ENCODE assay signal across 20 mouse cellular contexts in genomic region chr13:59350613-59351150, GRCm38 (mm10).
A peak's percentile ranks its signal among the peaks of the same experiment; 100 is the strongest.
DNase-seq lines count a peak whose midpoint lies in the region; ATAC-seq and TF ChIP-seq lines count a peak whose summit lies in the region.
"Had no signal": no experiment of that assay in that cellular context is flagged by ENCODE, and none has a peak within 500 bp of the region (broad histone marks: within the 10 kb centered on the region; RNA-seq: fewer than 3 reads in every experiment).

No protein-coding gene starts in this region.

- ATAC-seq in embryonic facial prominence, embryonic 13.5 days (ENCODE audit: insufficient number of reproducible peaks, insufficient read depth, low FRiP score, low TSS enrichment, low read depth) = no peak
- no peak for ATAC-seq in kidney, postnatal 0 days (replicated peaks; ENCODE audit: low FRiP score, low read depth)
- ATAC-seq in kidney, embryonic 14.5 days (ENCODE audit: low FRiP score, low TSS enrichment) = no peak
- peak; percentile 43; the same call in 1 of the 2 replicates for ATAC-seq in neural tube, embryonic 13.5 days (ENCODE audit: low read depth)
- ATAC-seq: CD4-positive, CD25-positive, alpha-beta regulatory T cell, adult 4 months; inflammation-experienced regulatory T-cells, adult 6 months had no signal

- no peak for TF ChIP-seq CTCF in kidney, postnatal 0 days (IDR thresholded peaks at IDR 0.05; ENCODE audit: low read depth)

- H3K9me3 ChIP-seq in embryonic facial prominence, embryonic 13.5 days = no peaks in the 10 kb centered on the region
- peaks cover 4% of the 10 kb centered on the region; the same call in 1 of the 2 replicates for H3K9me3 ChIP-seq in embryonic facial prominence, embryonic 10.5 days
- no peaks in the 10 kb centered on the region for H3K9me3 ChIP-seq in kidney, postnatal 0 days (replicated peaks; ENCODE audit: low read length)
- peaks cover 4% of the 10 kb centered on the region; the same call in 1 of the 2 replicates for H3K9me3 ChIP-seq in kidney, embryonic 14.5 days (ENCODE audit: control insufficient read depth, low read length)
- no peaks in the 10 kb centered on the region for H3K9me3 ChIP-seq in neural tube, embryonic 13.5 days
- H3K9me3 ChIP-seq: limb, embryonic 12.5 days; lung, embryonic 15.5 days had no signal

- no peak overlapping the region for H3K9ac ChIP-seq in embryonic facial prominence, embryonic 13.5 days
- no peak overlapping the region for H3K9ac ChIP-seq in kidney, postnatal 0 days (ENCODE audit: low read depth, low read length)
- no peak overlapping the region for H3K9ac ChIP-seq in kidney, embryonic 14.5 days (ENCODE audit: low read depth, low read length)
- 0 out of 2 replicates have a peak overlapping the region, but pooled peaks have one; percentile 17 for H3K9ac ChIP-seq in neural tube, embryonic 13.5 days
- H3K9ac ChIP-seq: limb, embryonic 12.5 days; liver, embryonic 14.5 days; lung, embryonic 15.5 days had no signal

- H3K36me3 ChIP-seq in embryonic facial prominence, embryonic 13.5 days = no peaks in the 10 kb centered on the region
- no peaks in the 10 kb centered on the region for H3K36me3 ChIP-seq in embryonic facial prominence, embryonic 10.5 days (replicated peaks)
- no peaks in the 10 kb centered on the region for H3K36me3 ChIP-seq in kidney, postnatal 0 days (ENCODE audit: insufficient read depth, low read length)
- H3K36me3 ChIP-seq in kidney, embryonic 14.5 days (ENCODE audit: control insufficient read depth, insufficient read depth, low read length) = no peaks in the 10 kb centered on the region
- no peaks in the 10 kb centered on the region for H3K36me3 ChIP-seq in neural tube, embryonic 13.5 days
- H3K36me3 ChIP-seq: forebrain, embryonic 10.5 days; limb, embryonic 12.5 days; lung, embryonic 15.5 days had no signal

- DNase-seq in embryonic facial prominence, embryonic 10.5 days (ENCODE audit: low spot score) = no peak
- peak; percentile 18 for DNase-seq in kidney, postnatal 0 days (ENCODE audit: low spot score)
- DNase-seq in neural tube, embryonic 10.5 days (ENCODE audit: extremely low spot score, low spot score) = no peak
- DNase-seq in ovary, postnatal 14 days (ENCODE audit: low spot score) = no peak
- DNase-seq: adrenal gland, postnatal 14 days; cerebellum, adult 9-10 months; gastrocnemius, adult 2 months; kidney, adult 2 months; kidney, postnatal 14 days; lung, postnatal 4 days; thymus, postnatal 14 days had no signal

- H3K4me3 ChIP-seq in embryonic facial prominence, embryonic 13.5 days = no peak overlapping the region
- no peak overlapping the region for H3K4me3 ChIP-seq in embryonic facial prominence, embryonic 10.5 days
- H3K4me3 ChIP-seq in kidney, postnatal 0 days (replicated peaks; ENCODE audit: low read depth, low read length) = no peak overlapping the region
- no peak overlapping the region for H3K4me3 ChIP-seq in kidney, embryonic 14.5 days (ENCODE audit: low read length)
- no peak overlapping the region for H3K4me3 ChIP-seq in neural tube, embryonic 13.5 days
- H3K4me3 ChIP-seq: forebrain, embryonic 10.5 days; gastrocnemius, adult 2 months; limb, embryonic 12.5 days; lung, embryonic 15.5 days had no signal

- WGBS in embryonic facial prominence, embryonic 13.5 days = 68% methylated on average over 7 of the region's 7 CpGs
- WGBS in embryonic facial prominence, embryonic 10.5 days = 84% methylated on average over 7 of the region's 7 CpGs
- WGBS in kidney, postnatal 0 days = 47% methylated on average over 7 of the region's 7 CpGs
- WGBS in kidney, embryonic 14.5 days = 58% methylated on average over 7 of the region's 7 CpGs
- 26% methylated on average over 7 of the region's 7 CpGs for WGBS in neural tube, embryonic 13.5 days

- no peaks in the 10 kb centered on the region for H3K4me1 ChIP-seq in embryonic facial prominence, embryonic 13.5 days
- H3K4me1 ChIP-seq in embryonic facial prominence, embryonic 10.5 days = no peaks in the 10 kb centered on the region
- no peaks in the 10 kb centered on the region for H3K4me1 ChIP-seq in kidney, postnatal 0 days (replicated peaks; ENCODE audit: insufficient read depth, low read length)
- no peaks in the 10 kb centered on the region for H3K4me1 ChIP-seq in kidney, embryonic 14.5 days (ENCODE audit: control insufficient read depth, insufficient read depth, low read length)
- H3K4me1 ChIP-seq in neural tube, embryonic 13.5 days (replicated peaks) = peaks cover 4% of the 10 kb centered on the region; the same call in 1 of the 2 replicates
- H3K4me1 ChIP-seq: forebrain, embryonic 10.5 days; lung, embryonic 15.5 days had no signal

- H3K27me3 ChIP-seq in embryonic facial prominence, embryonic 13.5 days = no peaks in the 10 kb centered on the region
- no peaks in the 10 kb centered on the region for H3K27me3 ChIP-seq in embryonic facial prominence, embryonic 10.5 days (replicated peaks; ENCODE audit: low read depth, poor library complexity, severe bottlenecking)
- no peaks in the 10 kb centered on the region for H3K27me3 ChIP-seq in kidney, postnatal 0 days (ENCODE audit: insufficient read depth, low read length)
- H3K27me3 ChIP-seq in kidney, embryonic 14.5 days (ENCODE audit: control insufficient read depth, insufficient read depth, low read length) = no peaks in the 10 kb centered on the region
- H3K27me3 ChIP-seq in neural tube, embryonic 13.5 days = no peaks in the 10 kb centered on the region
- H3K27me3 ChIP-seq: limb, embryonic 12.5 days; lung, embryonic 15.5 days had no signal

- peak overlapping the region; percentile 62; the same call in 1 of the 2 replicates for H3K27ac ChIP-seq in embryonic facial prominence, embryonic 13.5 days
- H3K27ac ChIP-seq in embryonic facial prominence, embryonic 10.5 days (replicated peaks) = no peak overlapping the region
- no peak overlapping the region for H3K27ac ChIP-seq in kidney, postnatal 0 days
- no peak overlapping the region for H3K27ac ChIP-seq in kidney, embryonic 14.5 days (ENCODE audit: low read depth, low read length)
- H3K27ac ChIP-seq in neural tube, embryonic 13.5 days (replicated peaks) = peak overlapping the region; percentile 57
- H3K27ac ChIP-seq: forebrain, embryonic 10.5 days; gastrocnemius, adult 2 months; liver, embryonic 14.5 days; lung, embryonic 15.5 days had no signal

- H3K4me2 ChIP-seq in embryonic facial prominence, embryonic 13.5 days = no peak overlapping the region
- H3K4me2 ChIP-seq in kidney, postnatal 0 days (ENCODE audit: low read length) = no peak overlapping the region
- H3K4me2 ChIP-seq in kidney, embryonic 14.5 days (replicated peaks; ENCODE audit: low read depth, low read length) = no peak overlapping the region
- H3K4me2 ChIP-seq in neural tube, embryonic 13.5 days = no peak overlapping the region
- H3K4me2 ChIP-seq: limb, embryonic 12.5 days; lung, embryonic 15.5 days had no signal

Comparison
In these comparisons a context has a peak if more than half of its experiments do, and no peak if none do; other contexts are left out.
1. H3K27ac ChIP-seq: peak in embryonic facial prominence, embryonic 13.5 days (single experiment) and neural tube, embryonic 13.5 days (single experiment); none in embryonic facial prominence, embryonic 10.5 days (single experiment), kidney, postnatal 0 days (single experiment) and kidney, embryonic 14.5 days (single experiment).